Mouse (Mus musculus) layer of hippocampus, adult 11-12 months (tissue): ENCODE measurements at regions not wholly inside any gene's neighbourhood (a gene's known extent, or its start where the extent isn't known, plus 50 kb on each side); places are given as distances from the start of the nearest gene placed in this dataset.
A peak's percentile ranks its signal among the peaks of the same experiment; 100 is the strongest.

Experiments used
- DNase-seq: peaks from one replicate; pipeline ENCODE4 v3.0.0; 2022; ENCODE audit warnings: low spot score

GRCm38 (mm10) chr1:43247609-43248008 is 50.8 kb upstream of the Fhl2 start:
- no peak for DNase-seq

DNA sequence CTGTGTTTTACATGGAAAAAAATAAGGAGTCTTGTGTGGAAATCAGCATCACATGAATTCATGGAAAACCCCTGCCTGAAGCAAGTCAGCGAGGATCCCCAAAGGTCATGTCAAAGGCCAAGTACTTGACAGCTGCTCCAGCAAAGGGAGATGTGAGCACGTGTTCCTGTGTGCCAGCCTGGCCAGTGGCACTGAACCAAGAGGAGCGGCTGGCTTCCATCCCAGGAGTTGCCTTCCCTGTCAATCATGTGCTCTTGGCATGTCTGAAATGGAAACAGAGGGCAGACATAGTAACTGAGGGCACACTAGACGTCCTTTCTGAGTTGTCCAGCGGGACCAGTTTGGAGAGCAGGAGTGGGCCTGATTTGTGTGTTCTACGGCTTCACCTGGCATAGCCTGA is 53.5 kb upstream of the Fhl2 start:
- no peak for DNase-seq

- no peak for DNase-seq
Measured at GRCm38 (mm10) chr1:43251356-43251755, 54.6 kb upstream of the Fhl2 start.

GRCm38 (mm10) chr1:43254129-43254528 is 57.3 kb upstream of the Fhl2 start:
- no peak for DNase-seq

DNA sequence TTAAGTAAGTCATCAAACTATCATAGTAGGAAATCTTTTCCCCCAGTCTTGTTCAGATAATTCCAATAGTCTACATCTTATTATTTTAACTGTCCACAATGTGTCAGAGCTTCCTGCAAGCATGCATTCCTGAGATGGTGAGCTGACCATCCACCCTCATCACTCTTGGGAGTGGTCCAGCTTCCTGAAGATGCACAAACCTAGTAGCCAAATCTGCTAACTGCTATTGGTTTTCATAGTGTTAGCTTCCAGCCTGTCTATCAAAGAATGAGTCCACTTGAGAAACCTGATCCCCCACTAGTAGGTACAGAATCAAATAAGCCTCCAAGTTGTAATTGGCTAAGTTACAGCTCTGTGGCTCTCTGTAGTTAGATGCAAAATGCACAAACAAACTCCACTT is 59.3 kb upstream of the Fhl2 start:
- DNase-seq: no peak

DNA sequence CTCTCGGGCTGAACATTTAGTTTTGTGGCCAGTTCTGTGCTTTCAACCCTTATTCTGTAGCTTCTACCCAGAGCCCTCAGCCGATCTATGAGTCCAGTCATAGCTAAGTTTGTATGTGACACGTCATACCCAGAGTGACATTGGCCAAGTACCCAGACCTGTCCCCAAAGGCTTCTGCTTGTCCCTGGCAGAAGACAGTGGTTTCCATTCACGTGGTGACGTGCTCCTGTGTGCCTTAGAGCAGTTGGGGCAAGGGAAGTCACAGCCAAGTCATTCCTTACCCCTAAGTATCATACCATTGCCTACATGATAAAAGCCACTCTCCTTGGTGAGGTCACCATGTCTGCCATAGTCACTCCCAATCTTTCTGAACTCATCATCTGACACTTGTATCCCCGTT is 61.1 kb upstream of the Fhl2 start:
- DNase-seq: no peak

GRCm38 (mm10) chr1:43259841-43260240 is 63.1 kb upstream of the Fhl2 start:
- DNase-seq: no peak

- no peak for DNase-seq
Measured at GRCm38 (mm10) chr1:43260491-43260890, 63.7 kb upstream of the Fhl2 start.

DNA sequence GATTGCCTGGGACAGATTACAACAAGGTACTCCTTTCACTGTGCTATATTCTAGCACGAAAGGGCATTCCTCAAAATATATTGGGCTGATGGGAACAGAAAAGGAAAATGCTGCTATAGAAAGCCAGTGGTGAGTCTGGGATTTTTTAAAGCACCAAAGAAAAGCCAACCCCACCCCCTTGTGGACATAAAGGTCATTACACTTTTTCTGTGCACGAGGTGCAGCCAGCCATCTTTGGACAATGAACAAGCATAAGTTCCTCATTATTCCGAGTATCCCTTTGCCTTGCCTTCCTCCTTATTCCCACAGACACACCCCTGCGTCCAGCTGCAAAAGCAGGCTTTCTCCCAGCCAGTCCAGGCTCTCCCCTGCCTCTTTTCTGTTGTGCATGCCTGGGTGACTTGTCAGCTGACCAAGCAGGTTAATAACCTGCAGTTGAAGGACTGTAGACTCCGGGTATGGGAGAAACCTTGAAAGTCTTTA is 67.7 kb upstream of the Fhl2 start:
- DNase-seq: peak; percentile 79

- no peak for DNase-seq
Measured at GRCm38 (mm10) chr1:43265699-43266455, 69.1 kb upstream of the Fhl2 start.

GRCm38 (mm10) chr1:43269685-43270084 is 72.9 kb upstream of the Fhl2 start:
- no peak for DNase-seq

GRCm38 (mm10) chr1:43273236-43273868 is 76.6 kb upstream of the Fhl2 start:
- no peak for DNase-seq

- DNase-seq: no peak
Measured at GRCm38 (mm10) chr1:43291736-43292135, 95.0 kb upstream of the Fhl2 start.

DNA sequence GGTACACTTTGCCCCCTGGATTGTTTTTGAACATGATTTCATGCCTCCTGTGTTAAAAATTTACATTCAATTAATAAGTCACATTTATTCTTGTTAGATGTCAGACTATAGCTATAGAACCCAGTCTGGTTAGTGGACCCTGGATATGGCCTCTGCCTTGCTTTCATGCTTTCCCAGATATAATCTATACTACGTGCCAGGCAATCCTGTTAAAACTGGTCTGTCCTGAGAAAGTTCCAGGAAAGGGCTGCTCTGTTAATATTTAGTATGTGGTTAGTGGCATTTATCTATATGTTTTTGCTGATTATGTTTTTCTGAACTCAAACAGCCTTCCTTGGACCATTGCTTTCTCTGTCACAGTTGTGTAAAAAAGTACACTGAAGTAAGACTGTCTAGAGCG is 95.8 kb upstream of the Fhl2 start:
- DNase-seq: no peak

- no peak for DNase-seq
Measured at GRCm38 (mm10) chr1:43294221-43295012, 97.6 kb upstream of the Fhl2 start.

DNA sequence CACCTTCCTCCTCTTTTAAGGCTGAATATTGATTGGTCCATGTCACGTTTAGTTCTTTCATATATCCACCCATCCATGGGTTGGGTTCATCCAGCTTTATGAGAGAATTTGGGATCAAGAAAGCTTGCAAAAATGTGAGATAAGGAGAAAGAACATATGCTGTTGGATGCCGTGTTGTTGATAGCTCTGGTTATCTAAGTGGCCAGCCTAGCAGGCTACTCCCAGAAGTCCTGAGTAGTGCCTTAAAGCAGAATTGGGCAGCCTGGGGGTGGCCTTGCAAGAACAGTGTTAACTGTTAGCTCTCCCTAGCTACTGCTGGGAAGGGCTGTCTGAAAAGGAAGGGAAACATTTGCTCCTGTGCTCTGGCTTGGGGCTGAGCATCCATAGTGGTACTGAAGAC is 100.8 kb upstream of the Fhl2 start:
- no peak for DNase-seq

DNA sequence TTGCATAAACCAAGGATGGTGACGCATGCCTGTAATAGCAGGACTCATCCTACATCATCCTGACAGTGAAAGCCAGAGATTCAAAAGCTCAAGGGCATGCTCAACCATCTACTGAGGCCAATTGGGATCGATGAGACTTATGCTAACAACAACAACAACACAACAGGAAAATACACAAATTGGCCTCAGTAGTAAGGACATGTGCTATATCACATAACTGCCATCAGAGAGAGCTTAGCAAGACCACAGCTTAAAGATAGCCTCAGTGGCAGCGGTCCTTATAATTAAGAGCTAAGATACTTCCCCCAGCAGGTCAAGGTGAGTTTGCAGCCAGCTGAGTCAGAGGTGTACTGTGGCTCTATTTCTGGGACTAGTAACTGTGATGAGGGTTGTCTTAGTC is 102.0 kb upstream of the Fhl2 start:
- no peak for DNase-seq

DNA sequence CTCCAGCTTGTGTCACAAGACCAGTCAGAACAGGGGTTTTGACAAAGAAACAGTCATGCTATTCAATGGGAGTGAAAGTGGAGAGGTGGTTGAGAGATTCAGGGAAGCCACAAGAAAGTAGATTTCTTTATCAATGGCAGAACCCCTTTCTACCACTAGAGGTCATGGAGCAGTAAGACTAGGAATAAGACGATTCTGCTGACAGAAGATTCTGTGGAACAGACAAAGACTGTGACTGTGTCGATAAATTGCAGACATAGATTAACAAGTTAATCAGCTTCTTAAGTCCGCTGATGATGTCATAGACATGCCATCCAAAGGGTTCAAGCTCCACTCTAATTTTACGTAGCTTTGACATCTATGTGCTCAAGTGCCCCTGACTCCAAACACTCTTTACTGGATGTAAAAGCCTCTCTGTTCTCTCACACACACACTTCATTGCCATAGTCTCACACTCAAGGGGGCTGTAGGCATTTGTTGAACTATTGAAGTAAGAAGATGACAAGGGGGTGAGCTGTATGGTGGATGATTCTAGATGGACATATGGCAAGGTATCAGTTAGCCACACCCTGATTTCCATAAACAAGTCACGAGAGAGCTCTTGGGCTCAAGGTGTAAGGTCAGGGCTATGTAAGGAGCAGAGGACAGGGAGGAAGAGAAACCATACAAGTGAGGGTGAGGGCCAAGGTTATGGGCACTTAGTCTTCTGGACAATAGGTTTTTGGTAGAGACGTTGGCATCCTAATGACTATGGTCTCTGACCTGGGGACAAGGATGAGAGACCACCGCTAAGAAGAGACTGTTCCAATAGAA is 102.9 kb upstream of the Fhl2 start:
- peak; percentile 51 for DNase-seq

GRCm38 (mm10) chr1:43300676-43301075 is 103.9 kb upstream of the Fhl2 start:
- DNase-seq: no peak

- no peak for DNase-seq
Measured at GRCm38 (mm10) chr1:43301866-43302571, 105.2 kb upstream of the Fhl2 start.

DNA sequence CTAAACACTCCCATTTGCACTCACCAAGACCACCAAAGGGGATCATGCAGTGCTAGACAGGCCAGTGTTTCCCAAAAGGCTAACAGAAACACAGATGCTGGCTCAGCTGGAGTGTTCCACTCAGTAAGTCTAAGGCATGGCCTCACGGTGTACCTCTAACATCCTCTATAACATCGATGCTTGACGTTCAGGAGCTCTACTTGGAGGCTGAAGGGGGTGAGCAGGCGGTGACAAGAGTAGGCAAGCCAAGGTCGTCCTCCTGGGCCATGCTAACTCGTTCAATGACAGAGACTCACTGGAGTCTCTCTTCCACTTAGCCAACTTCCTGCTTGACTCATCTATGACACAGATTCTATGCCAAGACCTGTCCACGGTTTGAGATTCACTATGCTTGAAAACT is 105.9 kb upstream of the Fhl2 start:
- DNase-seq: no peak
